Mouse (Mus musculus) forebrain, embryonic 15.5 days (tissue): ENCODE results near the gene Islr. TPM values are rescaled to one million over a fixed set of nuclear protein-coding genes. Genes with fewer than 3 reads are reported as not detected.
A peak's percentile ranks its signal among the peaks of the same experiment; 100 is the strongest.

Source experiments
- ATAC-seq: fragments of 200-750 bp; cut with Nextera tagmentation; replicated peaks from 2 replicates; pipeline ENCODE4 v1.8.0; 2017; ENCODE audit warnings: mild to moderate bottlenecking, moderate TSS enrichment, moderate library complexity
- H3K27ac ChIP-seq: fragments of 300-500 bp; sonication (generic); replicated peaks from 2 replicates; pipeline ENCODE4 v1.5.1; 2015; ENCODE audit warnings: mild to moderate bottlenecking, inconsistent platforms
- H3K27me3 ChIP-seq: fragments of 300-500 bp; sonication (generic); 2 replicates; pipeline ENCODE4 v1.6.1; 2015; ENCODE audit warnings: inconsistent platforms
- H3K36me3 ChIP-seq: fragments of 300-500 bp; sonication (generic); 2 replicates; pipeline ENCODE4 v1.6.1; 2015; ENCODE audit warnings: mild to moderate bottlenecking, inconsistent platforms
- H3K4me1 ChIP-seq: fragments of 300-500 bp; sonication (generic); 2 replicates; pipeline ENCODE4 v1.6.1; 2015; ENCODE audit warnings: inconsistent platforms
- H3K4me2 ChIP-seq: fragments of 300-500 bp; sonication (generic); replicated peaks from 2 replicates; pipeline ENCODE4 v1.6.1; 2015; ENCODE audit warnings: mild to moderate bottlenecking, inconsistent platforms
- H3K4me3 ChIP-seq: fragments of 300-500 bp; sonication (generic); 2 replicates; pipeline ENCODE4 v1.5.1; 2015; ENCODE audit warnings: mild to moderate bottlenecking, inconsistent platforms
- H3K9ac ChIP-seq: fragments of 300-500 bp; sonication (generic); replicated peaks from 2 replicates; pipeline ENCODE4 v1.6.1; 2015; ENCODE audit warnings: mild to moderate bottlenecking, inconsistent platforms
- H3K9me3 ChIP-seq: fragments of 300-500 bp; sonication (generic); 2 replicates; pipeline ENCODE4 v1.6.1; 2016; ENCODE audit warnings: inconsistent platforms
- WGBS: fragments of 180-500 bp; shearing (Covaris S2); methylation state at CpG from one replicate; pipeline ENCODE4 v1.1.7; 2015; ENCODE audit warnings: mixed read lengths; 5-methylcytosine and 5-hydroxymethylcytosine counted together
- polyA plus RNA-seq: library from polyadenylated mRNA; unstranded; fragments of >200 nt; fragmentation: Nextera tagmentation; extraction: Ambion mirVana; gene quantifications from 2 replicates; pipeline ENCODE4 v1.2.1, GENCODE M21; 2015

Gene Islr
- polyA plus RNA-seq, 1 experiment from 2014 or later, result 15.1 TPM

GRCm38 (mm10) chr9:58177165-58177564 is 26.9 kb downstream of the Islr start:
- no peak overlapping the region for H3K4me3 ChIP-seq
- H3K4me1 ChIP-seq, result peaks cover 24% of the 10 kb centered on the region
- 49% methylated on average over 4 of the region's 4 CpGs for WGBS
- no peaks in the 10 kb centered on the region for H3K36me3 ChIP-seq
- H3K4me2 ChIP-seq, result no peak overlapping the region
- peak overlapping the region; percentile 78 for H3K27ac ChIP-seq
- H3K9ac ChIP-seq, result no peak overlapping the region
- ATAC-seq, result no peak
- H3K9me3 ChIP-seq, result no peaks in the 10 kb centered on the region
- no peaks in the 10 kb centered on the region for H3K27me3 ChIP-seq

DNA sequence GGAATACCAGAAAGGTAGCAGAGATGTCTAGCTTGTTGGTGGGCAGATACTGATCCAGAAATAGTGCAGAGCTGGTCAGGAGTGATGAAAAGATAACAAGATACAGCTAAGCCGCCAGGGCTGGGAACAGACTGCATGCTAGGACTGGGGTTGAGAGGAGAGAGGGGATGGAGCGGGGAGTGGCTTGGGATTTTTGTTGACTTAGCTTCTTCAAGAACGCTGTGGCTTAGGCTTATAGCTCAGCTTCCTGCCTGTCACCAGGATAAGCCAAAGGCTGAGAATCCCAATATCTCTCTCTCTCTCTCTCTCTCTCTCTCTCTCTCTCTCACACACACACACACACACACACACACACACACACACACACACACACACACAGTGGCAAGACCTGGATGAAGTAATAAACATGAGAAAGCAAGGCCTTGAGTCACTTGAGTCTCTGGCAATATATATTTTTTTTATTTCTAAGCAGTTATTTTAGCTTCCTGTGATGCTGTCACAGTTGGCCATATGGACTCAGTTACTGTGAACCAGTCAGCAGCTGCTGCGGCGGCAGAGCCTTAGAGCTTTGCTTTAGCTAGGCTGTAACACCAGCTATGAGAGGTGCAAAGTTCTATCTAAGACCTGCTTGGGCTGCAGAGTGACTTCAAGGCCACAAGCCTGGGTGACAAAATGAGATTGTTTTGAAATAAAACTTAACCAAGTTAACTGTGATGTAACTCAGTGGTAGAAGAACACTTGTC is 28.2 kb downstream of the Islr start:
- Histone ChIP-seq H3K27ac (peak overlapping the region; percentile 78), H3K9me3 (no peaks in the 10 kb centered on the region), H3K4me2 (no peak overlapping the region), H3K36me3 (no peaks in the 10 kb centered on the region), H3K27me3 (no peaks in the 10 kb centered on the region), H3K4me1 (peaks cover 24% of the 10 kb centered on the region), H3K9ac (no peak overlapping the region), H3K4me3 (no peak overlapping the region)
- 42% methylated on average over 5 of the region's 5 CpGs for WGBS
- ATAC-seq, result no peak

DNA sequence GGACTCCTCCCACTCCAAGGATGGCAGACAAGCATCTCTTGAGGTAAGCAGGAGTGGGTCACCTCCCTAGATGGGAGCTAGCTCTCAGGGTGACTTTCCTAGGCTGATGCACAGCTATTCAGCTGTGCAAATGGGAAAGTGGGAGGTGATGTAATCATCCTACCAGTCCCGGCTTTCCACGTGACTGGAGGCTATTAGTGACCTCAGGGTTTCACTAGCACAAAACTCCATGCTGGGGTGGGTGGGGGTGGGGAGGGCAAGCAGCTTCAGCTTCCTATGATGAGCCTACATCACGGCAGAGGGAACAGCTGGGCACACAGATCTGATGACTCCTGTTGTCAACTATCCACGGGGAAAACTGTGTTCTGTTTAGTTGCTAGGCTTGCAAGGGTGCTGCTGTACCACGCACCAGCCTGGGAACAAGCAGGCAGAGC is 29.3 kb downstream of the Islr start:
- H3K4me2 ChIP-seq, result no peak overlapping the region
- no peaks in the 10 kb centered on the region for H3K9me3 ChIP-seq
- H3K36me3 ChIP-seq, result no peaks in the 10 kb centered on the region
- H3K4me3 ChIP-seq, result no peak overlapping the region
- peaks cover 18% of the 10 kb centered on the region for H3K4me1 ChIP-seq
- H3K9ac ChIP-seq, result no peak overlapping the region
- 23% methylated on average over 5 of the region's 5 CpGs for WGBS
- peak; percentile 55 for ATAC-seq
- no peaks in the 10 kb centered on the region for H3K27me3 ChIP-seq
- H3K27ac ChIP-seq, result peak overlapping the region; percentile 78

DNA sequence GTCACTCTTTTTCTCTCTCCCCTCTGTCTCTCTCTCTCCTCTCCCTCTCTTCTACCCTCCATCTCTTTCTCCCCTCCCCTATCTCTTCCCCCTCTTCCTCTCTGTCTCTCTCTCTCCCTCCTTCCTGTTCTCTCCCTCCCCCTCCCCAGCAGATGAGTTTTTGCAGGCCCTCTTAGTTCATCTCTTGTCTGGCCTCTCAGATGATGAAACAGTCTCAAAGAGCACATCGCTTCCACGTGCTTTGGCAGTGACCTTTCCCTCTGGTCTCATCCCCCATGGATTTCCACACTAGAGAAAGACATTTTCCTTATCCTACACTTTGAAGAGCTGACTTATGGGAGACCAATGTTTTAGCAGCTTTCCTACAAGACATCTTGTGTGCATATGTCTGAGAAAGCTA is 31.2 kb downstream of the Islr start:
- no peak for ATAC-seq
- H3K4me1 ChIP-seq, result peaks cover 28% of the 10 kb centered on the region
- H3K27ac ChIP-seq, result no peak overlapping the region
- H3K4me3 ChIP-seq, result no peak overlapping the region
- no peak overlapping the region for H3K4me2 ChIP-seq
- WGBS, result 80% methylated on average over 2 of the region's 2 CpGs
- no peak overlapping the region for H3K9ac ChIP-seq
- H3K9me3 ChIP-seq, result no peaks in the 10 kb centered on the region
- no peaks in the 10 kb centered on the region for H3K27me3 ChIP-seq
- no peaks in the 10 kb centered on the region for H3K36me3 ChIP-seq

GRCm38 (mm10) chr9:58169426-58169825 is 34.7 kb downstream of the Islr start:
- H3K27me3 ChIP-seq, result no peaks in the 10 kb centered on the region
- no peak overlapping the region for H3K4me2 ChIP-seq
- peak overlapping the region; percentile 72 for H3K27ac ChIP-seq
- ATAC-seq, result no peak
- no peak overlapping the region for H3K4me3 ChIP-seq
- WGBS, result 64% methylated on average over 6 of the region's 6 CpGs
- H3K4me1 ChIP-seq, result peaks cover 10% of the 10 kb centered on the region
- no peaks in the 10 kb centered on the region for H3K36me3 ChIP-seq
- peaks cover 4% of the 10 kb centered on the region; the same call in 1 of the 2 replicates for H3K9me3 ChIP-seq
- H3K9ac ChIP-seq, result no peak overlapping the region

GRCm38 (mm10) chr9:58168880-58169279 is 35.2 kb downstream of the Islr start:
- Histone ChIP-seq H3K4me3 (no peak overlapping the region), H3K9me3 (peaks cover 4% of the 10 kb centered on the region; the same call in 1 of the 2 replicates), H3K9ac (no peak overlapping the region), H3K27me3 (no peaks in the 10 kb centered on the region), H3K4me2 (no peak overlapping the region), H3K36me3 (no peaks in the 10 kb centered on the region), H3K27ac (peak overlapping the region; percentile 65), H3K4me1 (peaks cover 10% of the 10 kb centered on the region)
- no peak for ATAC-seq
- WGBS, result 55% methylated on average over 3 of the region's 3 CpGs

- Histone ChIP-seq H3K36me3 (no peaks in the 10 kb centered on the region), H3K9ac (no peak overlapping the region), H3K4me1 (peaks cover 10% of the 10 kb centered on the region), H3K4me3 (no peak overlapping the region), H3K9me3 (peaks cover 4% of the 10 kb centered on the region; the same call in 1 of the 2 replicates), H3K27me3 (no peaks in the 10 kb centered on the region), H3K27ac (no peak overlapping the region), H3K4me2 (no peak overlapping the region)
- no peak for ATAC-seq
- WGBS, result 83% methylated on average over 1 of the region's 1 CpGs
These were observed 38.3 kb downstream of the Islr start for GRCm38 (mm10) chr9:58165779-58166178.

GRCm38 (mm10) chr9:58163146-58163545 is 41.0 kb downstream of the Islr start:
- peaks cover 12% of the 10 kb centered on the region; the same call in 1 of the 2 replicates for H3K4me1 ChIP-seq
- no peak overlapping the region for H3K27ac ChIP-seq
- no peaks in the 10 kb centered on the region for H3K27me3 ChIP-seq
- no peaks in the 10 kb centered on the region for H3K36me3 ChIP-seq
- no peak for ATAC-seq
- peaks cover 4% of the 10 kb centered on the region; the same call in 1 of the 2 replicates for H3K9me3 ChIP-seq
- H3K4me3 ChIP-seq, result no peak overlapping the region
- no peak overlapping the region for H3K9ac ChIP-seq
- no peak overlapping the region for H3K4me2 ChIP-seq
- WGBS, result 84% methylated on average over 5 of the region's 5 CpGs

- H3K27ac ChIP-seq, result no peak overlapping the region
- no peak overlapping the region for H3K4me2 ChIP-seq
- WGBS, result 82% methylated on average over 3 of the region's 3 CpGs
- H3K4me3 ChIP-seq, result no peak overlapping the region
- ATAC-seq, result no peak
- H3K27me3 ChIP-seq, result no peaks in the 10 kb centered on the region
- H3K36me3 ChIP-seq, result no peaks in the 10 kb centered on the region
- peaks cover 4% of the 10 kb centered on the region; the same call in 1 of the 2 replicates for H3K9me3 ChIP-seq
- no peak overlapping the region for H3K9ac ChIP-seq
- peaks cover 12% of the 10 kb centered on the region; the same call in 1 of the 2 replicates for H3K4me1 ChIP-seq
These were observed 41.9 kb downstream of the Islr start for GRCm38 (mm10) chr9:58162173-58162572.

- Histone ChIP-seq H3K4me3 (no peak overlapping the region), H3K4me1 (peaks cover 19% of the 10 kb centered on the region), H3K4me2 (no peak overlapping the region), H3K27me3 (no peaks in the 10 kb centered on the region), H3K9ac (no peak overlapping the region), H3K27ac (no peak overlapping the region), H3K36me3 (no peaks in the 10 kb centered on the region), H3K9me3 (no peaks in the 10 kb centered on the region)
- 87% methylated on average over 5 of the region's 5 CpGs for WGBS
- no peak for ATAC-seq
These were observed 43.8 kb downstream of the Islr start for GRCm38 (mm10) chr9:58160315-58160714.

- Histone ChIP-seq H3K9ac (no peak overlapping the region), H3K27me3 (no peaks in the 10 kb centered on the region), H3K9me3 (no peaks in the 10 kb centered on the region), H3K27ac (no peak overlapping the region), H3K4me3 (no peak overlapping the region), H3K4me1 (peaks cover 23% of the 10 kb centered on the region), H3K4me2 (no peak overlapping the region), H3K36me3 (no peaks in the 10 kb centered on the region)
- 66% methylated on average over 4 of the region's 4 CpGs for WGBS
- no peak for ATAC-seq
These were observed 44.3 kb downstream of the Islr start for GRCm38 (mm10) chr9:58159855-58160254.

GRCm38 (mm10) chr9:58158541-58159311 is 45.4 kb downstream of the Islr start:
- Histone ChIP-seq H3K27me3 (no peaks in the 10 kb centered on the region), H3K4me3 (no peak overlapping the region), H3K36me3 (no peaks in the 10 kb centered on the region), H3K27ac (peak overlapping the region; percentile 35; the same call in 1 of the 2 replicates), H3K4me1 (peaks cover 23% of the 10 kb centered on the region), H3K9me3 (no peaks in the 10 kb centered on the region), H3K9ac (no peak overlapping the region), H3K4me2 (no peak overlapping the region)
- 40% methylated on average over 7 of the region's 7 CpGs for whole genome bisulfite sequencing
- no peak for ATAC-seq
